Mouse (Mus musculus) heart, adult 11 months (tissue): ENCODE measurements around the gene Rpgrip1l.

Experiments used
- DNase-seq: peaks from one replicate; pipeline ENCODE4 v3.0.0; 2022

Gene Rpgrip1l

GRCm38 (mm10) chr8:91269374-91269958 lies 43.6 kb downstream of the Rpgrip1l start:
- no peak for DNase-seq

- DNase-seq = no peak
Measured at GRCm38 (mm10) chr8:91264564-91264963, 48.5 kb downstream of the Rpgrip1l start.

- DNase-seq = no peak
Measured at GRCm38 (mm10) chr8:91263939-91264338, 49.1 kb downstream of the Rpgrip1l start.

- DNase-seq = no peak
Measured at GRCm38 (mm10) chr8:91261598-91261997, 51.5 kb downstream of the Rpgrip1l start.

GRCm38 (mm10) chr8:91250966-91251365 lies 62.1 kb downstream of the Rpgrip1l start:
- no peak for DNase-seq

- DNase-seq = no peak
Measured at GRCm38 (mm10) chr8:91249758-91250466, 63.1 kb downstream of the Rpgrip1l start.

- peak; percentile 61 for DNase-seq
Measured at GRCm38 (mm10) chr8:91245821-91246454, 67.1 kb downstream of the Rpgrip1l start.

GRCm38 (mm10) chr8:91242721-91243120 lies 70.3 kb downstream of the Rpgrip1l start:
- no peak for DNase-seq

- no peak for DNase-seq
Measured at GRCm38 (mm10) chr8:91241873-91242519, 71.1 kb downstream of the Rpgrip1l start.

GRCm38 (mm10) chr8:91241371-91241770 lies 71.7 kb downstream of the Rpgrip1l start:
- DNase-seq = no peak

GRCm38 (mm10) chr8:91237191-91237590 lies 75.9 kb downstream of the Rpgrip1l start:
- DNase-seq = no peak

GRCm38 (mm10) chr8:91234097-91234496 lies 79.0 kb downstream of the Rpgrip1l start:
- no peak for DNase-seq

GRCm38 (mm10) chr8:91227421-91227841 lies 85.6 kb downstream of the Rpgrip1l start:
- no peak for DNase-seq

- no peak for DNase-seq
Measured at GRCm38 (mm10) chr8:91224227-91224626, 88.8 kb downstream of the Rpgrip1l start.

GRCm38 (mm10) chr8:91221841-91222240 lies 91.2 kb downstream of the Rpgrip1l start:
- no peak for DNase-seq

- DNase-seq = no peak
Measured at GRCm38 (mm10) chr8:91218271-91218670, 94.8 kb downstream of the Rpgrip1l start.

GRCm38 (mm10) chr8:91217062-91217905 lies 95.8 kb downstream of the Rpgrip1l start:
- no peak for DNase-seq

GRCm38 (mm10) chr8:91214287-91214686 lies 98.8 kb downstream of the Rpgrip1l start:
- peak; percentile 60 for DNase-seq

- no peak for DNase-seq
Measured at GRCm38 (mm10) chr8:91212948-91213347, 100.1 kb downstream of the Rpgrip1l start.

- peak; percentile 44 for DNase-seq
Measured at GRCm38 (mm10) chr8:91209658-91210057, 103.4 kb downstream of the Rpgrip1l start.

GRCm38 (mm10) chr8:91207676-91208075 lies 105.4 kb downstream of the Rpgrip1l start:
- DNase-seq = peak; percentile 48

GRCm38 (mm10) chr8:91205897-91206296 lies 107.2 kb downstream of the Rpgrip1l start:
- peak; percentile 61 for DNase-seq

GRCm38 (mm10) chr8:91201184-91201583 lies 111.9 kb downstream of the Rpgrip1l start:
- DNase-seq = no peak
